Comparison of ENCODE assay signal across 21 mouse cellular contexts in the genomic region with DNA sequence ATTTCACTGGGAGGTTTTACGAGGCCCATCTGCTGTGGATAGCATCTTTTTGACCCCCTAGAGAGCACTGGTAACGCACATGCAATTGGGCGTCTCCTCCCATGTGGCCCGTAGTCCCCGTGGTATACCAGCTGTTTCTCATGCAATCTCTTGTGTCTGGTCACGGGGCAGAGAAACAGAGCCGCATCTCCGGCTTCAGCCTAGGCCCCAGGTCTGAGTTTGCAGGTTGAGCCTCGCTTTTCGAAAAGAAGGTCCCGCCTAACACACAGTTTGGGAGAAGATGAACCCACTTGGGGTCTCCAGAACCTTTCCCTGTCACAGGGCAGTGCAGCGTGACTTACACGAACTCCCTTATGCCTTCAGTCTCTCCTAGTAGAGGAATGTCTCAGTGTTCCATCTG. TPM values are rescaled to one million over a fixed set of nuclear protein-coding genes. Genes with fewer than 3 reads are reported as not detected.
A peak's percentile ranks its signal among the peaks of the same experiment; 100 is the strongest.
DNase-seq lines count a peak whose midpoint lies in the region; ATAC-seq and TF ChIP-seq lines count a peak whose summit lies in the region.
"Had no signal": no experiment of that assay in that cellular context is flagged by ENCODE, and none has a peak within 500 bp of the region (broad histone marks: within the 10 kb centered on the region; RNA-seq: fewer than 3 reads in every experiment).

No protein-coding gene starts in this region.

- no peak for TF ChIP-seq CTCF in left cerebral cortex, adult 2 months (IDR thresholded peaks at IDR 0.05)

- 93% methylated on average over 13 of the region's 13 CpGs for WGBS in forebrain, embryonic 10.5 days
- WGBS in forebrain, embryonic 12.5 days: 93% methylated on average over 13 of the region's 13 CpGs
- 88% methylated on average over 13 of the region's 13 CpGs for WGBS in heart, embryonic 16.5 days
- WGBS in heart, embryonic 10.5 days: 92% methylated on average over 13 of the region's 13 CpGs
- WGBS in limb, embryonic 14.5 days: 75% methylated on average over 13 of the region's 13 CpGs

- no peak overlapping the region for H3K4me3 ChIP-seq in forebrain, embryonic 10.5 days
- H3K4me3 ChIP-seq in forebrain, embryonic 12.5 days (replicated peaks): no peak overlapping the region
- no peak overlapping the region for H3K4me3 ChIP-seq in heart, embryonic 16.5 days (ENCODE audit: low read length)
- H3K4me3 ChIP-seq in heart, embryonic 10.5 days: no peak overlapping the region
- H3K4me3 ChIP-seq in left cerebral cortex, adult 2 months: no peak overlapping the region
- H3K4me3 ChIP-seq in limb, embryonic 14.5 days (replicated peaks; ENCODE audit: low read length): no peak overlapping the region
- H3K4me3 ChIP-seq: embryonic facial prominence, embryonic 12.5 days; erythroblast, embryonic 14.5 days; forebrain, embryonic 15.5 days; midbrain, embryonic 12.5 days; neural tube, embryonic 12.5 days had no signal

- H3K36me3 ChIP-seq in forebrain, embryonic 10.5 days (replicated peaks): no peaks in the 10 kb centered on the region
- H3K36me3 ChIP-seq in forebrain, embryonic 12.5 days (replicated peaks): no peaks in the 10 kb centered on the region
- no peaks in the 10 kb centered on the region for H3K36me3 ChIP-seq in heart, embryonic 16.5 days (ENCODE audit: control insufficient read depth, insufficient read depth)
- no peaks in the 10 kb centered on the region for H3K36me3 ChIP-seq in heart, embryonic 10.5 days
- H3K36me3 ChIP-seq in limb, embryonic 14.5 days (ENCODE audit: control insufficient read depth, insufficient read depth, low read length): no peaks in the 10 kb centered on the region
- H3K36me3 ChIP-seq: embryonic facial prominence, embryonic 12.5 days; forebrain, embryonic 15.5 days; midbrain, embryonic 12.5 days; neural tube, embryonic 12.5 days had no signal

- no peaks in the 10 kb centered on the region for H3K27me3 ChIP-seq in forebrain, embryonic 10.5 days (ENCODE audit: poor library complexity, severe bottlenecking)
- 0 out of 2 replicates have a peak, but pooled peaks cover 3% of the 10 kb centered on the region for H3K27me3 ChIP-seq in forebrain, embryonic 12.5 days
- no peaks in the 10 kb centered on the region for H3K27me3 ChIP-seq in heart, embryonic 16.5 days (ENCODE audit: control insufficient read depth, insufficient read depth, low read length)
- H3K27me3 ChIP-seq in heart, embryonic 10.5 days (ENCODE audit: insufficient read depth, poor library complexity, severe bottlenecking): no peaks in the 10 kb centered on the region
- no peaks in the 10 kb centered on the region for H3K27me3 ChIP-seq in limb, embryonic 14.5 days (ENCODE audit: control insufficient read depth, insufficient read depth, low read length)
- H3K27me3 ChIP-seq: embryonic facial prominence, embryonic 12.5 days; forebrain, embryonic 15.5 days; midbrain, embryonic 12.5 days; neural tube, embryonic 12.5 days; Patski had no signal

- H3K4me1 ChIP-seq in forebrain, embryonic 10.5 days: peaks cover 7% of the 10 kb centered on the region
- H3K4me1 ChIP-seq in forebrain, embryonic 12.5 days: no peaks in the 10 kb centered on the region
- peaks cover 16% of the 10 kb centered on the region for H3K4me1 ChIP-seq in heart, embryonic 16.5 days (ENCODE audit: control insufficient read depth, insufficient read depth, low read length)
- H3K4me1 ChIP-seq in heart, embryonic 10.5 days: peaks cover 12% of the 10 kb centered on the region
- H3K4me1 ChIP-seq in limb, embryonic 14.5 days (ENCODE audit: control insufficient read depth, insufficient read depth, low read length): peaks cover 7% of the 10 kb centered on the region; the same call in 1 of the 2 replicates
- H3K4me1 ChIP-seq: embryonic facial prominence, embryonic 12.5 days; forebrain, embryonic 15.5 days; midbrain, embryonic 12.5 days; neural tube, embryonic 12.5 days had no signal

- intact Hi-C loops in left cerebral cortex, adult 2 months (cut with DNase I): no loop called here
- intact Hi-C loops in left cerebral cortex, postnatal 10 days (cut with DNase I): no loop called here

- no peak for DNase-seq in forebrain, embryonic 10.5 days (ENCODE audit: extremely low spot score, low spot score)
- no peak for DNase-seq in heart, embryonic 10.5 days (ENCODE audit: low spot score)
- no peak for DNase-seq in left cerebral cortex, adult 2 months (ENCODE audit: extremely low spot score in 1 of 2, low spot score in 2 of 2)
- DNase-seq in left cerebral cortex, postnatal 10 days (ENCODE audit: extremely low spot score in 1 of 2, low spot score in 2 of 2): no peak
- no peak for DNase-seq in limb, embryonic 14.5 days (ENCODE audit: low spot score)
- DNase-seq in thymus, postnatal 4 days: no peak
- DNase-seq: adrenal gland, postnatal 10 days; cerebellum, adult 9-11 months; right cerebral cortex, adult 18-20 months had no signal

- no peak for TF ChIP-seq POLR2A in limb, embryonic 14.5 days (IDR thresholded peaks at IDR 0.05; ENCODE audit: borderline replicate concordance, extremely low read depth, insufficient read depth, insufficient read length)

- H3K27ac ChIP-seq in forebrain, embryonic 10.5 days: 0 out of 2 replicates have a peak overlapping the region, but pooled peaks have one; percentile 15
- no peak overlapping the region for H3K27ac ChIP-seq in forebrain, embryonic 12.5 days
- peak overlapping the region; percentile 52; the same call in 1 of the 2 replicates for H3K27ac ChIP-seq in heart, embryonic 16.5 days (ENCODE audit: low read length)
- no peak overlapping the region for H3K27ac ChIP-seq in heart, embryonic 10.5 days
- peak overlapping the region; percentile 72 for H3K27ac ChIP-seq in left cerebral cortex, adult 2 months
- H3K27ac ChIP-seq in limb, embryonic 14.5 days (replicated peaks; ENCODE audit: low read depth, low read length): peak overlapping the region; percentile 68
- H3K27ac ChIP-seq: embryonic facial prominence, embryonic 12.5 days; forebrain, embryonic 15.5 days; liver, embryonic 14.5 days; midbrain, embryonic 12.5 days; neural tube, embryonic 12.5 days had no signal

- H3K4me2 ChIP-seq in forebrain, embryonic 12.5 days: no peak overlapping the region
- no peak overlapping the region for H3K4me2 ChIP-seq in heart, embryonic 16.5 days (ENCODE audit: low read depth, low read length)
- H3K4me2 ChIP-seq in limb, embryonic 14.5 days (replicated peaks; ENCODE audit: low read depth, low read length, severe bottlenecking): no peak overlapping the region
- H3K4me2 ChIP-seq: embryonic facial prominence, embryonic 12.5 days; forebrain, embryonic 15.5 days; midbrain, embryonic 12.5 days; neural tube, embryonic 12.5 days had no signal

- no peak for ATAC-seq in forebrain, embryonic 12.5 days (ENCODE audit: low FRiP score)
- no peak for ATAC-seq in heart, embryonic 16.5 days (replicated peaks; ENCODE audit: extremely low read depth, insufficient read depth, low FRiP score)
- ATAC-seq in limb, embryonic 14.5 days (ENCODE audit: low FRiP score, low read depth): 0 out of 2 replicates have a peak, but pooled peaks have one; percentile 50
- ATAC-seq: activated CD4-positive, CD25-positive, alpha-beta regulatory T cell, adult 4 months; forebrain, embryonic 15.5 days; hindbrain, embryonic 16.5 days; Patski had no signal

- no peaks in the 10 kb centered on the region for H3K9me3 ChIP-seq in forebrain, embryonic 10.5 days
- H3K9me3 ChIP-seq in forebrain, embryonic 12.5 days: no peaks in the 10 kb centered on the region
- H3K9me3 ChIP-seq in heart, embryonic 16.5 days (replicated peaks; ENCODE audit: control insufficient read depth, low read length): no peaks in the 10 kb centered on the region
- H3K9me3 ChIP-seq in heart, embryonic 10.5 days: no peaks in the 10 kb centered on the region
- H3K9me3 ChIP-seq in limb, embryonic 14.5 days (ENCODE audit: control insufficient read depth, low read length): no peaks in the 10 kb centered on the region
- H3K9me3 ChIP-seq: embryonic facial prominence, embryonic 12.5 days; forebrain, embryonic 15.5 days; midbrain, embryonic 12.5 days; neural tube, embryonic 12.5 days had no signal

- no peak overlapping the region for H3K9ac ChIP-seq in forebrain, embryonic 12.5 days
- no peak overlapping the region for H3K9ac ChIP-seq in heart, embryonic 16.5 days (ENCODE audit: low read length)
- no peak overlapping the region for H3K9ac ChIP-seq in limb, embryonic 14.5 days (ENCODE audit: low read depth, low read length, severe bottlenecking)
- H3K9ac ChIP-seq: embryonic facial prominence, embryonic 12.5 days; forebrain, embryonic 15.5 days; liver, embryonic 14.5 days; midbrain, embryonic 12.5 days; neural tube, embryonic 12.5 days had no signal

RNA-seq across cellular contexts. Expression of a gene that starts 6.4 kb away (rescaled TPM):
- 0.36 and 0.47 TPM in 2 replicates for polyA plus RNA-seq in forebrain, embryonic 10.5 days (2016; fragmentation: Nextera tagmentation; extraction: Ambion mirVana)
- polyA plus RNA-seq in forebrain, embryonic 12.5 days (2016; fragmentation: Nextera tagmentation; extraction: Ambion mirVana): 0.45 and 0.46 TPM in 2 replicates
- polyA plus RNA-seq in heart, embryonic 16.5 days (2015; fragmentation: Nextera tagmentation; extraction: Ambion mirVana): 0.66 and 0.75 TPM in 2 replicates
- polyA plus RNA-seq in heart, embryonic 10.5 days (2016; fragmentation: Nextera tagmentation; extraction: Ambion mirVana): 0.10 and 0.14 TPM in 2 replicates
- total RNA-seq in left cerebral cortex, adult 2 months (2021): 1 to 10 TPM; 3.1 to 4.1 TPM
- total RNA-seq in left cerebral cortex, postnatal 10 days (2021): 1 to 10 TPM; 4.7 to 5.2 TPM
- polyA plus RNA-seq in limb, embryonic 14.5 days (2012; rRNA removed): 2.5 and 3.5 TPM in 2 replicates
- polyA plus RNA-seq in limb, embryonic 14.5 days (2014; fragmentation: Nextera tagmentation; extraction: Ambion mirVana): 0.73 and 1.0 TPM in 2 replicates
- total RNA-seq: granulocyte monocyte progenitor cell, adult 5-6 weeks had no signal
- polyA plus RNA-seq: activated CD4-positive, CD25-positive, alpha-beta regulatory T cell, adult 4 months; erythroblast, embryonic 14.5 days had no signal

Comparison
In these comparisons a context has a peak if more than half of its experiments do, and no peak if none do; other contexts are left out.
1. H3K27ac ChIP-seq: peak in forebrain, embryonic 10.5 days (single experiment), heart, embryonic 16.5 days (single experiment), left cerebral cortex, adult 2 months (single experiment) and limb, embryonic 14.5 days (single experiment); none in forebrain, embryonic 12.5 days (single experiment) and heart, embryonic 10.5 days (single experiment).